Mouse (Mus musculus) MEL (cell line): ENCODE data around the gene Ankfn1.

Source experiments
- CHD2 ChIP-seq: IDR thresholded peaks from 2 replicates; pipeline ENCODE4 v1.6.1; 2011; ENCODE audit warnings: low read length, improper control_type of control experiment
- CTCF ChIP-seq, 3 experiments: IDR thresholded peaks in 2 of 3; conservative IDR thresholded peaks in 1 of 3; 2 replicates each; pipeline ENCODE4 v1.5.1; 2011 to 2012; ENCODE audit warnings: low read length in 3 of 3, low read depth in 2 of 3, mild to moderate bottlenecking in 2 of 3, improper control_type of control experiment in 1 of 3, inconsistent platforms in 1 of 3, mixed read lengths in 1 of 3, moderate library complexity in 1 of 3; ENCODE audit not compliant: control insufficient read depth in 1 of 3, insufficient read depth in 1 of 3, poor library complexity in 1 of 3, severe bottlenecking in 1 of 3
- HCFC1 ChIP-seq: IDR thresholded peaks from 2 replicates; pipeline ENCODE4 v1.6.1; 2012; ENCODE audit warnings: low read depth, mild to moderate bottlenecking, inconsistent platforms, low read length, improper control_type of control experiment, moderate library complexity
- JUND ChIP-seq: IDR thresholded peaks from 2 replicates; pipeline ENCODE4 v1.6.1; 2011; ENCODE audit warnings: low read depth, mild to moderate bottlenecking, improper control_type of control experiment, low read length

DNA sequence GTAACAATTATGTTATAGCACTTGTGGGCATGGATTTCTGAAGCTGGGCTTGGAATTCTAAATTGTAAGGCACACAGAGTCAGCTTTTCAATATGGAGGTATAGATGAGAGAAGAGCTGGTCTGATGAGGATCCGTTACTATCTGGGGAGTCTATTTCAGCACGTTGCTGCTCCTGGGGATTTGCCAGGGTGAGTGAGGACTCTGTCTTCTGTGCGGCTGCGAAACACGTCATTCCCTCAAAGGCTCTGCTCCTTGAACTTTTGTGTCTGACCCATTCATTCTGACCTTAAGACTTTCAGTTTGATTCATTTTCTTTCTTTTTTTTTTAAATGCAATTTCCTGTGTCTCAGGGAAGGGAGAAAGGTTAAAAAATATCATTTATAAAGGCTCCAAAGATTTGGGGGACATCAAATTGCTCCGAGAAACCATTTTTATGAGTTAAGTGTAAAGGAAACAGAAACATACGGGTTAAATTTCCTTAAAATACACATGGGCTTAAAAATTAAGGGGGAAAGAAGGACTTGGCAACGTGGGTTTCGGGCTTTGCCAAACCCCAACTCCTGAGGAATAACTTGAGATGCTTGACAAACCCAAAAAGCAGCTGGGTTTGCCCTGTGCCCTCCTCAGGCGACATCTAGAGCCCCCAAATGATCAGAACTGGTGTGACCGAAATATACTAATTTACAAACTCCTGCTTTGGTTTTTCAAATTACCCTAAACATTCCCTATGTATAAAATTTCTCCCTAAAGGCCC is 207.9 kb downstream of the Ankfn1 start:
- TF ChIP-seq CTCF (IDR thresholded peaks at IDR 0.05 in 2 of 3, conservative IDR thresholded peaks at IDR 0.05 in 1 of 3; ENCODE audit: control insufficient read depth in 1 of 3, insufficient read depth in 1 of 3, low read depth in 2 of 3, low read length in 3 of 3, poor library complexity in 1 of 3, severe bottlenecking in 1 of 3) (no peak), CHD2 (no peak), HCFC1 (no peak), JUND (no peak)
